Mouse (Mus musculus) myocyte (in vitro differentiated cells): Measurements from ENCODE around the gene Arhgap20. TPM values are rescaled to one million over a fixed set of nuclear protein-coding genes. Genes with fewer than 3 reads are reported as not detected.

ENCODE experiments used
- H3K27me3 ChIP-seq: one replicate; pipeline ENCODE4 v1.6.1; 2011; ENCODE audit not compliant: control insufficient read depth, insufficient read depth, insufficient read length
- H3K36me3 ChIP-seq: one replicate; pipeline ENCODE4 v1.6.1; 2011; ENCODE audit not compliant: control insufficient read depth, insufficient read depth
- H3K4me2 ChIP-seq: one replicate; pipeline ENCODE4 v1.6.1; 2011; ENCODE audit warnings: low read depth, control low read depth
- H3K4me3 ChIP-seq: one replicate; pipeline ENCODE4 v1.5.1; 2011; ENCODE audit warnings: mild to moderate bottlenecking, control low read depth, moderate library complexity
- H3K79me2 ChIP-seq: one replicate; pipeline ENCODE4 v1.6.1; 2011; ENCODE audit not compliant: control insufficient read depth, insufficient read depth
- H3ac ChIP-seq: one replicate; pipeline ENCODE4 v1.6.1; 2011; ENCODE audit not compliant: control insufficient read depth, insufficient read length
- CEBPB ChIP-seq: IDR thresholded peaks from 2 replicates; pipeline ENCODE4 v1.6.1; 2011; ENCODE audit warnings: mild to moderate bottlenecking, moderate library complexity; ENCODE audit not compliant: poor library complexity, insufficient read depth, severe bottlenecking
- E2F4 ChIP-seq: IDR thresholded peaks from one replicate; pipeline ENCODE4 v1.6.1; 2011; ENCODE audit warnings: mild to moderate bottlenecking, control low read depth, moderate library complexity; ENCODE audit not compliant: insufficient read depth
- MAX ChIP-seq: IDR thresholded peaks from one replicate; pipeline ENCODE4 v1.6.1; 2011; ENCODE audit warnings: low read depth, mild to moderate bottlenecking, control low read depth
- MYOD1 ChIP-seq, 3 experiments: IDR thresholded peaks; one replicate each; pipeline ENCODE4 v1.6.1; 2011; ENCODE audit warnings: control low read depth in 2 of 3, low read depth in 2 of 3, mild to moderate bottlenecking in 2 of 3, moderate library complexity in 1 of 3; ENCODE audit not compliant: insufficient read length in 2 of 3, control insufficient read depth in 1 of 3
- MYOG ChIP-seq, 3 experiments: IDR thresholded peaks; one replicate each; pipeline ENCODE4 v1.6.1; 2011; ENCODE audit warnings: control low read depth in 2 of 3, low read depth in 2 of 3, mild to moderate bottlenecking in 2 of 3; ENCODE audit not compliant: insufficient read length in 2 of 3, control insufficient read depth in 1 of 3, insufficient read depth in 1 of 3
- POLR2A ChIP-seq: IDR thresholded peaks from one replicate; pipeline ENCODE4 v1.6.1; 2011; ENCODE audit warnings: low read depth, mild to moderate bottlenecking, control low read depth, moderate library complexity; ENCODE audit not compliant: insufficient read length
- POLR2AphosphoS2 ChIP-seq: IDR thresholded peaks from one replicate; pipeline ENCODE4 v1.6.1; 2011; ENCODE audit warnings: low read depth, control low read depth; ENCODE audit not compliant: insufficient read length
- REST ChIP-seq: IDR thresholded peaks from one replicate; pipeline ENCODE4 v1.6.1; 2011; ENCODE audit warnings: mild to moderate bottlenecking, control low read depth, moderate library complexity; ENCODE audit not compliant: insufficient read depth, insufficient read length
- SRF ChIP-seq: IDR thresholded peaks from one replicate; pipeline ENCODE4 v1.6.1; 2011; ENCODE audit warnings: low read depth; ENCODE audit not compliant: control insufficient read depth, insufficient read length
- TCF12 ChIP-seq: IDR thresholded peaks from one replicate; pipeline ENCODE4 v1.6.1; 2011; ENCODE audit warnings: mild to moderate bottlenecking, control low read depth; ENCODE audit not compliant: poor library complexity, insufficient read depth, severe bottlenecking
- TCF3 ChIP-seq: IDR thresholded peaks from one replicate; pipeline ENCODE4 v1.6.1; 2011; ENCODE audit warnings: low read depth, control low read depth; ENCODE audit not compliant: insufficient read length
- USF1 ChIP-seq: IDR thresholded peaks from one replicate; pipeline ENCODE4 v1.6.1; 2011; ENCODE audit warnings: low read depth, mild to moderate bottlenecking, control low read depth, moderate library complexity
- polyA plus RNA-seq: library from polyadenylated mRNA; unstranded; fragments of >200 nt; fragmentation: generic; extraction: Trizol; gene quantifications from one replicate; pipeline ENCODE4 v1.2.1, GENCODE M21; 2012; ENCODE audit warnings: missing spikeins

Arhgap20 gene
- polyA plus RNA-seq, 1 experiment: 0.02 TPM

- Histone ChIP-seq H3K79me2 (no peaks in the 10 kb centered on the region), H3K4me3 (no peak overlapping the region), H3K4me2 (peak overlapping the region; percentile 23), H3K27me3 (no peaks in the 10 kb centered on the region), H3K36me3 (no peaks in the 10 kb centered on the region), H3ac (no peak overlapping the region)
- TF ChIP-seq E2F4: no peak
- 0 out of 2 replicates have a peak, but pooled peaks have one; percentile 29 for TF ChIP-seq CEBPB
Observed at GRCm38 (mm10) chr9:51788466-51788865, 23.3 kb downstream of the Arhgap20 start.

GRCm38 (mm10) chr9:51795206-51795605 is 30.1 kb downstream of the Arhgap20 start:
- H3K36me3 ChIP-seq: no peaks in the 10 kb centered on the region
- TF ChIP-seq REST: no peak
- no peak overlapping the region for H3ac ChIP-seq
- H3K27me3 ChIP-seq: no peaks in the 10 kb centered on the region
- no peak overlapping the region for H3K4me2 ChIP-seq
- no peaks in the 10 kb centered on the region for H3K79me2 ChIP-seq
- no peak overlapping the region for H3K4me3 ChIP-seq

- no peak overlapping the region for H3K4me3 ChIP-seq
- no peaks in the 10 kb centered on the region for H3K79me2 ChIP-seq
- TF ChIP-seq MYOD1 (IDR thresholded peaks at IDR 0.05; ENCODE audit: control insufficient read depth in 1 of 3, insufficient read length in 2 of 3, low read depth in 2 of 3): no peak
- no peak for TF ChIP-seq POLR2AphosphoS2
- no peak for TF ChIP-seq TCF3
- no peak for TF ChIP-seq E2F4
- TF ChIP-seq MAX: no peak
- TF ChIP-seq REST: no peak
- no peak for TF ChIP-seq USF1
- TF ChIP-seq MYOG (IDR thresholded peaks at IDR 0.05; ENCODE audit: control insufficient read depth in 1 of 3, insufficient read depth in 1 of 3, insufficient read length in 2 of 3, low read depth in 2 of 3): no peak
- TF ChIP-seq CEBPB: no peak
- no peak for TF ChIP-seq SRF
- TF ChIP-seq POLR2A: no peak
- H3K36me3 ChIP-seq: no peaks in the 10 kb centered on the region
- H3K27me3 ChIP-seq: no peaks in the 10 kb centered on the region
- no peak overlapping the region for H3K4me2 ChIP-seq
- no peak overlapping the region for H3ac ChIP-seq
Observed at GRCm38 (mm10) chr9:51798251-51798650, 33.1 kb downstream of the Arhgap20 start.

GRCm38 (mm10) chr9:51799156-51799555 is 34.0 kb downstream of the Arhgap20 start:
- TF ChIP-seq MYOD1 (IDR thresholded peaks at IDR 0.05; ENCODE audit: control insufficient read depth in 1 of 3, insufficient read length in 2 of 3, low read depth in 2 of 3) (no peak), E2F4 (no peak), TCF12 (no peak)
- no peak overlapping the region for H3ac ChIP-seq

GRCm38 (mm10) chr9:51807272-51807671 is 42.1 kb downstream of the Arhgap20 start:
- Histone ChIP-seq H3K4me2 (no peak overlapping the region), H3K79me2 (no peaks in the 10 kb centered on the region), H3K4me3 (no peak overlapping the region), H3K27me3 (no peaks in the 10 kb centered on the region), H3K36me3 (no peaks in the 10 kb centered on the region), H3ac (no peak overlapping the region)
- no peak for TF ChIP-seq POLR2AphosphoS2
- no peak for TF ChIP-seq CEBPB
- TF ChIP-seq MYOD1 (IDR thresholded peaks at IDR 0.05; ENCODE audit: control insufficient read depth in 1 of 3, insufficient read length in 2 of 3, low read depth in 2 of 3): no peak
- no peak for TF ChIP-seq POLR2A
- TF ChIP-seq USF1: no peak
- TF ChIP-seq SRF: no peak
- no peak for TF ChIP-seq MYOG (IDR thresholded peaks at IDR 0.05; ENCODE audit: control insufficient read depth in 1 of 3, insufficient read depth in 1 of 3, insufficient read length in 2 of 3, low read depth in 2 of 3)
- TF ChIP-seq TCF12: no peak

More at GRCm38 (mm10) chr9:51799156-51799555, 34.0 kb downstream of the Arhgap20 start:
- H3K36me3 ChIP-seq: no peaks in the 10 kb centered on the region
- H3K79me2 ChIP-seq: no peaks in the 10 kb centered on the region
- no peak overlapping the region for H3K4me2 ChIP-seq
- no peak overlapping the region for H3K4me3 ChIP-seq
- no peaks in the 10 kb centered on the region for H3K27me3 ChIP-seq

GRCm38 (mm10) chr9:51812931-51813330 is 47.8 kb downstream of the Arhgap20 start:
- Histone ChIP-seq H3K4me2 (no peak overlapping the region), H3K79me2 (no peaks in the 10 kb centered on the region), H3K36me3 (no peaks in the 10 kb centered on the region), H3K4me3 (no peak overlapping the region), H3K27me3 (no peaks in the 10 kb centered on the region), H3ac (no peak overlapping the region)
- no peak for TF ChIP-seq POLR2A
- peak in 1 of 3 experiments; percentile 18 for TF ChIP-seq MYOD1 (IDR thresholded peaks at IDR 0.05; ENCODE audit: control insufficient read depth in 1 of 3, insufficient read length in 2 of 3, low read depth in 2 of 3)
- TF ChIP-seq POLR2AphosphoS2: no peak
- TF ChIP-seq MYOG (IDR thresholded peaks at IDR 0.05; ENCODE audit: control insufficient read depth in 1 of 3, insufficient read depth in 1 of 3, insufficient read length in 2 of 3, low read depth in 2 of 3): no peak
- TF ChIP-seq TCF12: no peak
- TF ChIP-seq CEBPB: no peak
